Comparison of ENCODE assay signal across 26 mouse cellular contexts in genomic region chr1:63805095-63805494, GRCm38 (mm10). TPM values are rescaled to one million over a fixed set of nuclear protein-coding genes. Genes with fewer than 3 reads are reported as not detected.
DNase-seq lines count a peak whose midpoint lies in the region; ATAC-seq lines count a peak whose summit lies in the region.
"Had no signal": no experiment of that assay in that cellular context is flagged by ENCODE, and none has a peak within 500 bp of the region (broad histone marks: within the 10 kb centered on the region; RNA-seq: fewer than 3 reads in every experiment).

No protein-coding gene starts in this region.

- no peak for DNase-seq in frontal cortex, postnatal 14 days (ENCODE audit: low spot score in 2 of 2)
- peak; percentile 15 for DNase-seq in heart, adult 11 months
- DNase-seq in heart, postnatal 14 days, result no peak
- peak; percentile 36 for DNase-seq in brain, adult 2 months (ENCODE audit: low read depth, low spot score)
- DNase-seq in spleen, postnatal 4 days (ENCODE audit: low spot score in 2 of 2), result no peak
- DNase-seq: adrenal gland, adult 2 months; adrenal gland, adult 8-10 months; adrenal gland, postnatal 10 days; adrenal gland, postnatal 14 days; adrenal gland, postnatal 25 days; adrenal gland, postnatal 36 days; B cell, adult 2 months; cerebellum, adult 11 months; cerebellum, adult 11-12 months; cerebellum, adult 18-20 months had no signal

- H3K9ac ChIP-seq in midbrain, embryonic 13.5 days (replicated peaks), result no peak overlapping the region
- no peak overlapping the region for H3K9ac ChIP-seq in midbrain, embryonic 15.5 days

- H3K27me3 ChIP-seq in midbrain, embryonic 13.5 days, result no peaks in the 10 kb centered on the region
- no peaks in the 10 kb centered on the region for H3K27me3 ChIP-seq in midbrain, embryonic 15.5 days (replicated peaks)
- H3K27me3 ChIP-seq: CH12.LX had no signal

- H3K4me3 ChIP-seq in midbrain, embryonic 13.5 days (replicated peaks), result no peak overlapping the region
- H3K4me3 ChIP-seq in midbrain, embryonic 15.5 days, result no peak overlapping the region

- H3K4me2 ChIP-seq in midbrain, embryonic 13.5 days (replicated peaks), result no peak overlapping the region
- no peak overlapping the region for H3K4me2 ChIP-seq in midbrain, embryonic 15.5 days

- 0 out of 2 replicates have a peak, but pooled peaks cover 2% of the 10 kb centered on the region for H3K4me1 ChIP-seq in midbrain, embryonic 13.5 days (replicated peaks)
- H3K4me1 ChIP-seq in midbrain, embryonic 15.5 days, result no peaks in the 10 kb centered on the region

- intact Hi-C loops in heart, postnatal 14 days (cut with DNase I), result no loop called here

- H3K36me3 ChIP-seq in midbrain, embryonic 13.5 days, result no peaks in the 10 kb centered on the region
- no peaks in the 10 kb centered on the region for H3K36me3 ChIP-seq in midbrain, embryonic 15.5 days (replicated peaks)
- H3K36me3 ChIP-seq: G1E had no signal

- H3K9me3 ChIP-seq in midbrain, embryonic 13.5 days, result no peaks in the 10 kb centered on the region
- no peaks in the 10 kb centered on the region for H3K9me3 ChIP-seq in midbrain, embryonic 15.5 days
- H3K9me3 ChIP-seq: G1E had no signal

- ATAC-seq in frontal cortex, adult (ENCODE audit: low TSS enrichment), result peak; percentile 55; the same call in 1 of the 2 replicates
- no peak for ATAC-seq in midbrain, embryonic 13.5 days
- ATAC-seq in midbrain, embryonic 15.5 days (replicated peaks), result no peak
- ATAC-seq: activated CD4-positive, CD25-positive, alpha-beta regulatory T cell, adult 4 months; CD4-positive, CD25-positive, alpha-beta regulatory T cell, adult 4 months; Patski had no signal

- 0 out of 2 replicates have a peak overlapping the region, but pooled peaks have one; percentile 30 for H3K27ac ChIP-seq in midbrain, embryonic 13.5 days
- H3K27ac ChIP-seq in midbrain, embryonic 15.5 days, result no peak overlapping the region

RNA-seq across cellular contexts. Expression of gene 4933402D24Rik, which starts 36.0 kb away (rescaled TPM):
- not detected for total RNA-seq in heart, postnatal 14 days (2021)
- polyA plus RNA-seq in midbrain, embryonic 13.5 days (2015; fragmentation: Nextera tagmentation; extraction: Ambion mirVana), result 0.22 and 0.32 TPM in 2 replicates
- 0.22 and 0.49 TPM in 2 replicates for polyA plus RNA-seq in midbrain, embryonic 15.5 days (2015; fragmentation: Nextera tagmentation; extraction: Ambion mirVana)
- total RNA-seq: adrenal gland, adult 18-20 months; adrenal gland, adult 2 months; adrenal gland, adult 8-10 months; adrenal gland, postnatal 10 days; adrenal gland, postnatal 14 days; adrenal gland, postnatal 25 days; adrenal gland, postnatal 36 days; adrenal gland, postnatal 4 days; CH12.LX; MEL had no signal
- polyA plus RNA-seq: adrenal gland, adult 2 months; CD4-positive, CD25-positive, alpha-beta regulatory T cell, adult 4 months; G1E had no signal

Comparison
In these comparisons a context has a peak if more than half of its experiments do, and no peak if none do; other contexts are left out.
1. DNase-seq: peak in heart, adult 11 months (single experiment) and brain, adult 2 months (single experiment); none in frontal cortex, postnatal 14 days (0 of 2), heart, postnatal 14 days (0 of 2) and spleen, postnatal 4 days (0 of 2).